Mouse (Mus musculus): ENCODE measurements around the gene A830018L16Rik.
A peak's percentile ranks its signal among the peaks of the same experiment; 100 is the strongest.
"Not testable (repeated sequence)": the region's sequence is repeated elsewhere in the genome, so short reads cannot be mapped to it uniquely, and the experiment has no call there.

Gene A830018L16Rik

DNA sequence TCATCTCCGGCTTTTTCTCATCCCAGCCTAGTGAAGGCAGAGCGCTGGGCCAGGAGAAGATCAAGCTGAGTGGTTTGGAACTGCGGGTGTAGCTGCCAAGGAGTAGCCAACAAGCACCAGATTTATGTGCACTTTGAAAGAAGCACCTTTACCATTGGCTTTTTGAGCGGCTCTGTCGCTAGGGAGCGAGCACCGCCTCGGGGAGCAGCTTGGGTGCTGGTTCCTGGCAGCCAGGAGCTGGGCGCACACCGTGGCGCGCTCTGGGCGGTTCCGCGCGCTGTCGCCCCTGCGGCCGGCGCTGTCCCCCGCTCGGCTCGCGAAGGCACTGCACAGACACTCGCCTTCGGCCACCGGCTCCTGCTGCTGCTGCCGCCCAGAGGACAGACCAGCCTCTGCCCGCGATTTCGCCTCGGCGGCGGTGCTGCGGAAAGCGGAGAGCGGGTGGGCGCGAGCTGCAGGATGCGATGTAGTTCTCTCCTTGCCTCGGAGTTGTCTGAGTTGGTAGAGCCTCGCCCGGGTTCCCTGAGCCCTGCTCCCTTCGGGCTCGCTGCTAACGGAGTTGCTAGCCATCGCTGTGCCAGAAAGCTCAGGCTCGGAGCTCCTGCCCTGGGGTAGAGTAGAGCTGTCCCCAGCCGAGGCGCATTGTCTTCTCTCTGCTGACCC, at the start of gene A830018L16Rik:
A830018L16Rik (plus strand) TSS at position 212 of the 663 bp plus-strand sequence.
- peak; percentile 65 for DNase-seq (ENCODE audit: low spot score)

DNA sequence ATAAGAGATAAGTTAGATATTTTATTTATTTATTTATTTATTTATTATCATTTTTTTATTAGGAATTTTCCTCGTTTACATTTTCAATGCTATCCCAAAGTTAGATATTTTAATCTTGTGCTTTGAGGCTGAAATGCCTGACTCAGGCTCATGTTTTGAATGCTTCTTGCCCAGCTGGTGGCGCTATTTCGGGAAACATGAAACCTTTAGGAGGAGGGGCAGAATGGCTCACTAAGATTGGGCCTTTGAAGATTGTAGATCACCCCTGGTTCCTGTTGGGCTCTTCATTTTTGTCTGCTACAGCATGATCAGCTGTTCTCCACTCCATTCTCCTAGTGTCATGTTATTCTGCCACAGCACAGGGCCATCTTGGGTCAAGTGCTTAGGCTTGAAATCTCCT, 28.1 kb upstream of the A830018L16Rik start:
- DNase-seq (ENCODE audit: low spot score) = no peak

DNA sequence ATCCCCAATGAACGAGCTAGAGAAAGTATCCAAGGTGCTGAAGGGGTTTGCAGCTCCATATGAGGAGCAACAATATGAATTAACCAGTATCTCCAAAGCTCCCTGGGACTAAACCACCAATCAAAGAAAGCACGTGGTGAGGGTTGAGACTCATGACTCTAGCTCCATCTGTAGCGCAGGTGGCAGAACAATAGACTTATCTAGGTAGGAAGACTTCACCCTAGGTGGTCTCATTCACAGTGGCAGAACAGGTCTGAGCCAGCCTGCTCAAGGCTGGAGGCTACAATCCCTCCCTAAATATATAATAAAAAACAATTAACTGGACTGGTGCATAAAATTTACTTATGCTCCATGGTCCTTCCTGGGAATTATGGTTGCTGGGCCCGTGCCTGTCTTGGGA, 18.5 kb upstream of the A830018L16Rik start:
- no peak for DNase-seq (ENCODE audit: low spot score)

DNA sequence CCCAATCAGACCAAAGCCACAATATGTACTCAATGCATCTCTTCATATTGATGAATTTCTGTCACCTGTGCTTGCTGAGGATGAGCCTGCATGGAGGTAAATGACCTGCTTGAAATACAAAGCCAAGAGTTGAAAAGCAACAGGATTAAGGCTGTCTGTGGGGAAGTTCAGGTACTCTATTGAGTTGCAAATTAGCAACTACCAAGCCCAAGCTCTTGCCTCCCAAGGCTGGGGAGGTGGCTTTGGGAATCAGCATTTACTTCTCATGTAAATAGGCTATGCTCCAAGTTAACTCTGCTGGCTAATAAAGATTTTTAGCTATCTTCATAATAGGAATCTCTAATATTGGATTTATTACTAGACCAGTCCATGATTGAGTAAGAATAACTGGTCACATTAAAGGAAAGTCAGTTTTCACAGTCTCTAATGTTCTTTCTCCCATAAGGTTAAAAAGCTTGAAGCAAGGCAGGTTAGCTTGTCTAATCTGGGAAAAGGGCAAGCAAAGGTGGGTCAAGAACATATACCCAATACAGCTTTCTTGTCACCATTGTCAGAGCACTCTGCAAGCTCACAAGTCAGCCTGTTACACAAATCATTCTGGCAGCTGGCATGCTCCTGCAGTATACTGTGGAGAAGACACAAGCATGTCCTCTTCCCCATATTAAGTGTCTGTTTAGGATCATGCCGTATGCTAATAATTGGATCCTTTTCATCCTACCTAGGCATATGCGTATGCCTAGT, 17.7 kb upstream of the A830018L16Rik start:
- no peak for DNase-seq (ENCODE audit: low spot score)

DNA sequence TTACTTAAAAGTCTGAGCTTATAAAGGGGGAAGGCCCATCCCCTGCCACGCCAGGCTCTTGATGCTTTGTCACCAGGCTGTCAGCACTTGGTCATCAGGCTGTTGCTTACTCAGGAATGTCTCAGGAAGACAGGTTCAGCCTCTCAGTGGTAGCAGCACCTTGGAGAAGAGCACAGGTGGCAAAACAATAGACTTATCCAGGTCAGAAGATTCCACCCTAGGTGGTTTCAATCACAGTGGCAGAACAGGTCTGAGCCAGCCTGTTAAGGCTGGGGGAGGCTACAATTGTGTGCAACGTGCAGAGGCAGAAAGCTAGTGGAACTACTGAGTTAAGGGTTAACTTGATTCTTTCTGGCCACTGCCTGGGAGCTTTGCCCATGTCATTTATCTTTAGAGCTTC, 12.7 kb upstream of the A830018L16Rik start:
- no peak for DNase-seq (ENCODE audit: low spot score)

DNA sequence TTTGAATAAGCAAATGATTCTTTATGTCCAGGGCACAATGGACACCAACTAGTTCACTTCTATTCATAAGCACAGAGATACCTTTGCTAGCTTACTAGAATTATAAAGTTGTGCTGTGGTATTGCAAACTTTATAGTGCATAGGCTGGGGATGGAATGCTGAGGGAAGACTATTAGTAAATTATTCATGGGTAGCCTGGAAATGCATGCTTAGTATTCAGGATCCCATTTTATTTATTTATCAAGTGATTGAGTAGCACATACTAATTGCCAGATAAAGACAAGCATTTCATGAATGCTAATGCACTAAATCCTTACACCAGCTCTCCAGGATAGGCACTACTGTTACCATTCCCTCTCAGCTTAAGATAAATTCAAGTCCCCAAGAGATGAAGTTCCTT, 8.4 kb upstream of the A830018L16Rik start:
- no peak for DNase-seq (ENCODE audit: low spot score)

DNA sequence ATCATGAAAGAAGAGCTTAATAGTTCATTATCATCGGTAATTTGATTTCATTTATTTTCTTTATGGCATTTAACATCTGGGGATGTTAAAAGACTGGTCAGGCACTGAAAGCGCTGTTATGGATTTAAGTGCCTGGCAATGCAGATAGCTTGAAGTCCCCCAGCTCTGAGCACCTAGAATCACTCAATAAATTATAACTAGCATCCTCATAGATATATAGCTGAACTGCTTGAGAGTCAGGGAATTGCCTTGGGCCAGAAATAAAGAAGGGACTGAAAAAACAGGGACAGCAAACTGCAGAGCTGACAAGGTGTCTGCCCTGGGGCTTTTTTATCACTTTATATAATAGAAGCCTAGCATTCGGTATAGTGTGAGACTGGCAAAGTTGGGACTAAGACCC, 7.9 kb upstream of the A830018L16Rik start:
- DNase-seq (ENCODE audit: low spot score) = no peak

DNA sequence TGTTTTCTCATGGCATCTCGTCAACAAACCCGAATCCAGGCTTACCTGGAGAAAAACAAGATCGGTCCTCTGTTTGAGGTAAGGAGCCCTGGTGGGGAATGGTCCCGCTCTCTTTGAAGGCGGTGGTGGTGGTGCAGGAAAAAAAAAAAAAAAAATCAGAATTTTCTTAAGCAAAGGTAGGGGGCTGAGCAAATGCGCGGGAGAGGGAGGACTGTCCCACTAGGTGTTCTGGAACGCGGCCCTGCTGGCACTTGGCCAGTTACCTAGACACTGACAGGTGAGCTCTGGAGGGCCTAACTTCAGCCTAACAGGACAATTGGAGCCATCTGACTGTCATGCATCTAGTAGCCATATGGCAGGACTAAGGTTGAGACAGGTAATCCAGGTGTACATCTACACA, 655 bp downstream of the A830018L16Rik start:
- peak; percentile 48 for DNase-seq (ENCODE audit: low spot score)

DNA sequence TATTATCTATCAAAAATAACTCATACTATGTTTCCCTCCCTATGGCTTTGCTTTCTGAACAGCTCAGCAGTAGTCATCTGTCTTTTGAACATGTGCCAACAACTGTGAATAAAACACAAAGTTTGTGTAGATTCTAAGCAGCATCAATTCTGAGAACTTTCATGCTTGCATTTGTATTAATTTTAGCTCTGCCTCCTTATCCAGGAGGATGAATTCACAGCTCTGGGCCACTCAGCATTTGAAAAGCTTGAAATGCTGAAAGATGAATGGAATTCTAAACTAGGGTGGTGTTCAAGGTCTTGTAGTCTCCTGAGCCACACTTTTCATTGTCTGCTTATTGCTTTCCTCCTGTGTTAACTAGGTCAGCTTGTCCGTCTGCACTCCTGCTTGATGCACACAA, 13.4 kb downstream of the A830018L16Rik start:
- no peak for DNase-seq (ENCODE audit: low spot score)

DNA sequence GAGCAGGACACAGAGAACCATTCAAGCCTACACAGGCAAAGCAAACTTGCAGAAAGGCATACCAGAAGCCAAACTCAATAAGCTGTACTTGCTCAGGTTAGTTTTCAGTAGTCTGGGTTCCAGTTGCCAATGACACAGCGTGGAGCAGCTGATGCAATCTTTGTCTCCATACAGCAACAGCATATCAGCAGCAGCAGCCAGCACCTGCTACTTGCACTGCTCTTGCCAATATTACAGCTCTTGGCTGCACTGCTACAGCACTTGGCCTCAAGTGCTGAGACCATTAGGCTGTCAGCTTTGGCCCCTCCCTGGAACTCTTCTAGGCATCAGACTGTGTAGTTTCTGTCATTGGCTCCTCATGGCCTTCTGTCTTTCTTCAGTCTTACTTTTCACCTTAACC, 44.4 kb downstream of the A830018L16Rik start:
- no peak for DNase-seq (ENCODE audit: low spot score)

DNA sequence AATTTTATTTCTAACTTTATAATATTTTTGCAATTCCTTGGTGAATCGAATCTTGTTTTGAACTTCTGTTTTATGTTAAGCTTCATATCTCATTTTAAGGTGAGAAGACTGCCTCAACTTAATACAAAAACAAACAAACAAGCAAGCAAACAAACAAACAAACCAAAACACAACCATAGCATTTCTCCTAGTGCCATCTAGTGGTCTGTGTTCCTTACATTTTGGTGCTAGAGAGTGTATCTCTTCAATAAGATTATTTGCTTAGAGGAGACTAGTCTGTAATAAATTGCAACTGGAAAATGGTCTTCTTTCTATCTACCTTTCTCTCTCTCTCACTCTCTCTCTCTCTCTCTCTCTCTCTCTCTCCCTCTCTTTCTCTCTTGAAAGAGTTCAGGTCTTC, 52.4 kb downstream of the A830018L16Rik start:
- DNase-seq (ENCODE audit: low spot score) = no peak

DNA sequence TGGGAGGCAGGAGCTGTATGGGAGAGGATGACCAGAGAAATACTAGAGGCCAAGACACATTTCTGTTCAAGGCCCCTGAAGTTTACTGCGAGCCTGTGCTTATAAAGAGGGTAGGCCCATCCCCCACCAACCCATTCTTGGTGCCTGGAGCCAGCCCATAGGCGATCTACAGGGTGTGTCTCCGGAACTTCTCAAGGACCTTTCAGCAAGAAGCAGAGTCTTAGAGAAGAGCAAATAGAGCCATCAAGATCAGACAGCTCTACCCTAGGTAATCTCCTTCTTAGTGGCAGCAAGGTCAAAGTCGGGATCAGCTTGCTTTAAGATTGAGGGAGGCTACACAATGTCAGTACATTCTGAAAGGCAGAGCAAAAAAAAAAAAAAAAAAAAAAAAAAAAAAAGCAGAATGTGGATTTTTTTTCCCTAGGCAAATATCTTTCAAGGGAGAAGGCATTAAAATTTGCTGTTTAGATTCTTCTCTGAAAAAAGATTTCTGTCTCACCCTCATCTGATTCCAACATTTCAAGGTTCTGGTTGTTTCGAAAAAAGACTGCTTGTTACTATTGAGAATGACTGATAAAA, 53.2 kb downstream of the A830018L16Rik start:
- no peak for DNase-seq (ENCODE audit: low spot score)

DNA sequence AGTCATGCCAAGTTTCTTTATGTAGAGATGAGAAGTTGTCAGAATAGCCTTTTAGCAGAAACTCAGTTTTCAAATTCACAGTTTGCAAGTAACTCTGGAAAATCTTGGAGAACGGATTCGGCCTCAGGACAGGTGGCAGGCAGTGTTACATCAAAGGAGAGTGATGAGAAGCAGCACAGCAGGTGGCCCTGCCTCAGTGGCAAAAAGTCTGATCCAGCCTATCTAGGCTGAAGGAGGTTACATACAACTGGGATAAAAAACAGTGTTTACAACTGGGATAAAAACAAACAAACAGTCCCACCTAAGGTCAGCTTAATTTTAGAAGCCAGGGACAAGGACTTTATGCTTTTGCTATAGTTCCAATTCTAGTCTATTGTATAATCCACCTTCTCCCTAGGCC, 79.0 kb downstream of the A830018L16Rik start:
- DNase-seq (ENCODE audit: low spot score) = no peak

DNA sequence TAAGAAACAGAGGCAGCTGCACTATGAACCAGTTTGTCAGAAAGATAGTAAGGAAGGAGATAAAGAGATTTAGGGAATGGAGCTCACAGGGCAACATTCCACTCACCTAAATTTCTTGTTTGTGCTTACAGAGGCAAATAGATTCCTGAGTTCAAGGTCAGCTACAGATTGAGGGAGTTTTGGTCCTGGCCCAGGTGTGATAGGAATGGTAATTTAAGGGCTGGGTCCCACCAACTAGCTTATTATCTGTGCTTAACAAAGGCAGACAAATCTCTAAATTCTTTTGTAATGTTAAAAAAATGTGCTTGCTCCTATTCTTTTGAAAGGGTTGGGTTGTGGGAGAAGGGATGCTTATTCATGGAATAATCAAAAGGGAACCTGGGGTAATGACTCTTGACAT, 87.7 kb downstream of the A830018L16Rik start:
- no peak for DNase-seq (ENCODE audit: low spot score)

DNA sequence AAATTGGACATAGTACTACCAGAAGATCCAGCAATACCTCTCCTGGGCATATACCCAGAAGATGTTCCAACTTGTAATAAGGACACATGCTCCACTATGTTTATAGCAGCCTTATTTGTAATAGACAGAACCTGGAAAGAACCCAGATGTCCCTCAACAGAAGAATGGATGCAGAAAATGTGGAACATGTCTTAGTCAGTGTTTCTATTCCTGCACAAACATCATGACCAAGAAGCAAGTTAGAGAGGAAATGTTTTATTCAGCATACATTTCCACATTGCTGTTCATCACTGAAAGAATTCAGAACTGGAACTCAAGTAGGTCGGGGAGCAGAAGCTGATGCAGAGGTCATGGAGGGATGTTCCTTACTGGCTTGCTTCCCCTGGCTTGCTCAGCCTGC, 135.9 kb downstream of the A830018L16Rik start:
- DNase-seq (ENCODE audit: low spot score) = not testable (repeated sequence)

DNA sequence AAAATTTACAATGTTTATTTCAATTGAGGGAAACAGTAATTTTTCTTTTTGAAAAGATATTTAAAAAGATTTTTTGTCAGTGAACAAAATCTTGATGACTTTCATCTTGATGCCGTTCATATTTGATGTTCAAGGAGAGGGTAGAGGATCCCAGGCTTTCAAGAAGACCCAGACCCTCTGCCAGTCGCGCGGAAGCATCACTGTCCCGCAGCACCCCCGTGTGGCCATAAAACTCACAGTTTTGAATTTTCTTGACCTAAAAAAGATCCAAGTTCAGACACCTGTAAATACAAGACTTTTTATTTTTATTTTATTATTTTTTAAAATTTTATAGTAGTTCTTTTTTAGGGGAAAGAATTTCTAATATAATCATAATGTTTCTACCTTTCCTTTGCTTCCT, 151.4 kb downstream of the A830018L16Rik start:
- DNase-seq (ENCODE audit: low spot score) = peak; percentile 62

DNA sequence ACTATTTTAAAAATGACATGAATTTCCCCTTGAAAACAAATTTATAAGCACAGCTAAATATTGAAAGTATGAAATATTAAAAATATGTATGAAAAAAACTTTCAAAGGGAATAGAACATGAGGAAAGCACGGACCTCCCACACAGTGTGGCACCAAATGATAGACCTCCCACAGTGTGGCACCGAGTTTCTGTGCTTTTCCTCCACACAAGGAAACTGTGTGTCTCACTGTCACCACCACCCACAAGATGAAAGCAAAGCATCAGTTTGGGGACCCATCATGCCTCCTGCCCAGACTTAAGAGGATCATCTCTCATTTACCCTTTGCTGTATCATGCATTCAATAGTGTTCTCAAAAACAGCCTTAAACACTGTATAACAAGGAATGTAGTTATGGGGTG, 152.8 kb downstream of the A830018L16Rik start:
- no peak for DNase-seq (ENCODE audit: low spot score)

DNA sequence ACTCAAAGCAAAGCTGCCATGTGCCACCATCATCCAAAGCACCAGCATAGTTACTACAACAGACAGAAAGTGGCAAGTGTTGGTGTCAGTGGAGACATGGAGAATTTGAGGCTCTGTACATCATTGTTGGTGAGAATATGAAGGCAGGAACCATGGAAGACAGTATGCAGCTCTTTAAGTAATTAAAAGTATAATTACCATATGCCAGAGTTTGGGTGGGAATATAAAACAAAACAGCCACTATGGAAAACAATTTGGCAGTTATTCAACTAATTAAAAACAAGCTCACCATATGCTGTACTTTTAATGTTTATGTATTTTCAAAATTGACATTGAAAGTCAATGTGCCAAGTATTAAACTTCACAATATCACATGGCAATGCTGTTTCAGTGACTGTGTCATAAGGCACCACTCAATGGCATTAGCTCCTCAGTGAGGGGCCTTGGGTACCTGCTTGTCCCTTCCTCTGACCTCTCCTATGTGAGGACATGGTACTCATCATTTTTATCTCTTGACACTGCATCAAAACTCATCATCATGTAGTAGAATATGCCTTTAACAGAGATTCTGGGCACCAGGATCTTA, 153.5 kb downstream of the A830018L16Rik start:
- no peak for DNase-seq (ENCODE audit: low spot score)

DNA sequence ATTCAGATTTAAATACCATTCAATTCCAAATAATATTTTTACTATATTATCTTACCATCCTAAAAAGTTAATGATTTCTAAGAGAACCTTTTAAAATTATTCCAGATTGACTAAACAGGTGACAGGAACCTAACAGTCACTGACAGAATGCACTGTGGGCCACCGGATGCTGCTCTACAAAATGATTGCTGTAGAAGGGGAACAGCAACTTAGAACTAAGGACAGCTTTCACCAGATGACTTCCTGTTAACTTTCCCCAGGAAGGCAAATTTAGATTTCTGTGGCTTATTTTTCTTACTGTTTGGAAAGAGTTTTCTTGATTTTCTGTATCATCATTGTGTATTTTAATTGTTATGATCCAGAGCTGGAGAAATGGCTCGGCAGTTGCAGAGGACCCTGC, 156.4 kb downstream of the A830018L16Rik start:
- no peak for DNase-seq (ENCODE audit: low spot score)

DNA sequence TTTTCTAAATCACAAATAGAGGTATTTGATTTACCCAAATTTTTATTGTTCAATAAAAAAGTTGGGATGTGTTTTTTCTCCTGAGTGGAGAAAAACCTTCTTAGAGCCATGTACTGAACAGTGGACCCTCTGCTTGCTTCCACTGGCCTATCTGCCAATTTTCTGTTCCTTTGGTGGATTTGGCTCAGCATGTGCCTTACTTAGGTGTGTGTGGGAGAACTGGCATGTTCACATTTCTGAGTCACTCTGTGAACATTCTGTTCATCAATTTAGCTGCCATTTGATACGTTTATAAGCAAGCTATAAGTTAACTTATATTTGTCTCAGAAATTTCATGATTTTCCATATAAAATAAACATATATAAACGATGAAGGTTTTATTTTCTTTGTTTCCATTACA, 159.6 kb downstream of the A830018L16Rik start:
- DNase-seq (ENCODE audit: low spot score) = no peak

DNA sequence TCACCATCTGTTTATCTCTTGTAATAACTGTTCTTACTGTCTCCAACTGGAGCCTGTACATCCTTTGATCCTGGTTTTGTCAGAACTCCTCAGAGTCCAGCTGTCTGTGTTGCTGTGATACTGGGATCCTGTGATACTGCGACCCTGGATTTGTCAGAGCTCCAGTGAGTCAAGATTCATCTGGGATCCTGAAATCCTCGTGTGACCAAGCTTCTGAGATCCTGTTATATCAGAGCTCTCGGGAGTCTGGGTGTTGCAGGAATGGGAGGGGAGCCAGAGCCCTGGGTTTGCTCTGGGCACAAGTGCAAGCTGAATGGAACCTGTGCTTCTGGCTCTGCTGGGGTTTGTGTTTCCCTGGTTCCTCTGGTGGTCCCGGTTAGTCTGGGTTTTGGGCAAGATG, 166.1 kb downstream of the A830018L16Rik start:
- DNase-seq (ENCODE audit: low spot score) = no peak

DNA sequence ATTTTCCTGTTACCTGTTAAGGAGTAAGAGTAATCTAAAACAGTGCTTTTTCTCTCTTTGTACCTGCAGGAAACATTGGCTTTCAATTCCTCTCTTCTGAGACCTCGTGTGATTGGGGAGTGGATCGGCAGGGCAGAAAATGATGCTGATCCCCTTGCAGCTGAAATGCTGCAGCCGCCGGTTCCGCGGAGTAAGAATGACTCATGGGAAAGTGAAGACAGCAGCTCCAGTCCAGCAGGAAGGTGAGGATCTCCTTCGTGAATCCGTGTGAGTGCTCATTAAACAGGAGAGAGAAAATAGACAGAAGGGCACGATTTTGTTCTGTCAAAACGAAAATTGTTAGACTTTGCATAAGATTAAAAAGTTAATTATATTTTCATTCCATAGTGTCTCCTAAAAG, 174.4 kb downstream of the A830018L16Rik start:
- no peak for DNase-seq (ENCODE audit: low spot score)

DNA sequence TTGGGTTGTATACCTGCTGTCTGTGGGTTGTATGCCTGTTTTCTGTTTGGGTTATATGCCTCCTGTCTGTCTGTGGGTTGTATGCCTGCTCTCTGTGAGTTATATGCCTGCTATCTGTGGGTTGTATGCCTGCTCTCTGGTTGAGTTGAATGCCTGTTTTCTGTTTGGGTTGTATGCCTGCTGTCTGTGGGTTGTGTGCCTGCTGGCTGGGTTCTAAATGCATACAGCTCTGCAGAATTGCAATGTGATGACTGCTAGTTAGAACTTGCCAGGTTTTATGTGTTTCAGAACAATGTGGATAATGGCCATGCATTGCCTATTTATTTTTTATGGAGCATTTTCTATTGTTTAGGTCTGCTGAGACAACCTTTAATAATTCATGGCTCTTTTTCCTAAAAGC, 236.2 kb downstream of the A830018L16Rik start:
- no peak for DNase-seq (ENCODE audit: low spot score)
